Mouse (Mus musculus): ENCODE results near the gene Sh3d19. TPM values are rescaled to one million over a fixed set of nuclear protein-coding genes. Genes with fewer than 3 reads are reported as not detected.
"Not testable (repeated sequence)": the region's sequence is repeated elsewhere in the genome, so short reads cannot be mapped to it uniquely, and the experiment has no call there.

The Sh3d19 gene
- polyA plus RNA-seq, 1 experiment, result 64.7 TPM

DNA sequence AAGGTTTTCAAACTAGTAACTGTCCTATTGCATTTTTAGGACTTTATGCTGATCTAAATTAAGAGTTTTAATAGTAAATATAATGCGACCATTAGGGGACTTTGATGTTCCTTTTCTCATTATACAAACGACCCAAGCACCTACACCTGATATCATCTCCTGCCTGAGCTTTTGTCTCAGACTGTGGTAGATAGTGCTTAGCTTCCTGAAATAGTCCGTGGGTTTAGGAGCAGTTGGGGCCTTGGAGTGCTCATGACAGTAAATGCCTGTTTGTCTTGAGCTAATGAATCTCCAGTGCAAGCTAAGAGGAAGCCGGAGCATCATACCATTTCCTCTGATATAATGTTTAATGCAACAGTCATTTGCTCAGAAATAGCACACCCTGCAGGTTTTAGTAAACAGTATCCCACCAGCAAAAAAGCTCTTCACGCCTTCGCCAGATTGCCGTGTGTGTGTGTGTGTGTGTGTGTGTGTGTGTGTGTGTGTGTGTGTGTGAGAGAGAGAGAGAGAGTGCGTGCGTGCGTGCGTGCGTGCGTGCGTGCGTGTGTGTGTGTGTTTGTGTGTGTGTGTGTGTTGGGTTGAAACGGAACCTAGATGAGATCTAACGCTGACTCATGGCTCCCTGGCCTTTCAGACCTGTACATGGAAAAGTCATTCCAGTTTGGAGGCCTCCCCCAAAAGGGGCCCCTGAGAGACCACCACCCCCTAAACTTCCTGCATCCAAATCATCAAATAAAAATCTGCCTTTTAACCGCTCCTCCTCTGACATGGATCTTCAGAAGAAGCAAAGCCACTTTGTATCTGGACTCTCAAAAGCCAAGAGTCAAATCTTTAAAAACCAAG is 132.8 kb downstream of the Sh3d19 start:
- TF ChIP-seq POLR2A (IDR thresholded peaks at IDR 0.05; ENCODE audit: borderline replicate concordance, extremely low read depth, low read depth, low read length), result no peak
- no peak for DNase-seq
- whole genome bisulfite sequencing, result 37% methylated on average over 18 of the region's 18 CpGs
- Histone ChIP-seq H3K4me3 (replicated peaks; ENCODE audit: extremely low read depth, low read depth, low read length) (no peak overlapping the region), H3K4me1 (ENCODE audit: control insufficient read depth, insufficient read depth, low read length) (no peaks in the 10 kb centered on the region)

DNA sequence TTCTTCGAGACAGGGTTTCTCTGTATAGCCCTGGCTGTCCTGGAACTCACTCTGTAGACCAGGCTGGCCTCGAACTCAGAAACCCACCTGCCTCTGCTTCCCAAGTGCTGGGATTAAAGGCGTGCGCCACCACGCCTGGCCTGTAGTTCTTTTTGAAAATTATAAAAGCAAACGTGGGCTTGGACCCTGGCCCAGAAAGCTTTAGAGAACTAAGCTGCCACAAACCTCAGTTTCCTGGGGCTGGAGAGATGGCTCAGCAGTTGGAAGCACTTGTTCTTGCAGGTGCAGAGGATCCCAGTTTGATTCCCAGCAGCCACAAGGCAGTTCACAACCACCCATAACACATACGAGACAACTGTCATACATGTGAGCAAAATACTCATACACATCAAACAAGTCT is 133.5 kb downstream of the Sh3d19 start:
- 84% methylated on average over 7 of the region's 7 CpGs for WGBS
- not testable (repeated sequence) for H3K4me1 ChIP-seq (ENCODE audit: control insufficient read depth, insufficient read depth, low read length); H3K4me3 ChIP-seq (replicated peaks; ENCODE audit: extremely low read depth, low read depth, low read length); DNase-seq

- TF ChIP-seq CTCF (IDR thresholded peaks at IDR 0.05; ENCODE audit: insufficient read depth, low read length), result no peak
- TF ChIP-seq POLR2A (IDR thresholded peaks at IDR 0.05; ENCODE audit: borderline replicate concordance, extremely low read depth, low read depth, low read length), result no peak
- no peak for DNase-seq
- no peak overlapping the region for H3K4me3 ChIP-seq (replicated peaks; ENCODE audit: extremely low read depth, low read depth, low read length)
- WGBS, result 84% methylated on average over 4 of the region's 4 CpGs
- H3K4me1 ChIP-seq (ENCODE audit: control insufficient read depth, insufficient read depth, low read length), result no peaks in the 10 kb centered on the region
Observed at GRCm38 (mm10) chr3:86104909-86105308, 134.0 kb downstream of the Sh3d19 start.

DNA sequence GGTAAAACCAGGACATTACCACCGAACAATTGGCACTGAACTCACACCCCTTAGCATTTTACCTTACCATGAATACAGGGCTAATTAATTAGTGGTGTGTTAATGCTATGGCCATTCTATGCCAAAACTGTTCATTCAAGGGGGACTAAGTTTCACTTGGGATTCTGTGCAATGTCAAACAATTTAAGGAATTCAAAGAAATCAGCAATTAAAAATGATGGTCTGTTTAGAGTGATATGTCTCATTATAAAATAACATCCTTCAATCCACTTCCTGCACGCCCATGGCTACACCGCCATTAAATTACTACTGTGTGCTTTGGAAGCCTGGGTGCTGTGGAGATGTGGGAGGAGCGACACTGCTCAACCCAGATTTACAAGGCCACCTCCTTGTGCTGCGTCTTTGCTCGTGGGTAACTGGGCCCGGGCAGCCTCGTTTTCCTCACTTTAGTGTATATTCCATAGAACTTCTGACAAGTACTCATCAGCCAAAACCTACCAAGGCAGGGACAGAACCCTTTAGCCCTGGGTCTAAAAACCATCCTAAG is 135.2 kb downstream of the Sh3d19 start:
- 91% methylated on average over 8 of the region's 8 CpGs for WGBS
- H3K4me3 ChIP-seq (replicated peaks; ENCODE audit: extremely low read depth, low read depth, low read length), result no peak overlapping the region
- no peak for TF ChIP-seq CTCF (IDR thresholded peaks at IDR 0.05; ENCODE audit: insufficient read depth, low read length)
- TF ChIP-seq POLR2A (IDR thresholded peaks at IDR 0.05; ENCODE audit: borderline replicate concordance, extremely low read depth, low read depth, low read length), result no peak
- H3K4me1 ChIP-seq (ENCODE audit: control insufficient read depth, insufficient read depth, low read length), result 0 out of 2 replicates have a peak, but pooled peaks cover 3% of the 10 kb centered on the region
- no peak for DNase-seq

GRCm38 (mm10) chr3:86107637-86108539 is 137.0 kb downstream of the Sh3d19 start:
- 78% methylated on average over 8 of the region's 8 CpGs for WGBS
- DNase-seq, result no peak
- TF ChIP-seq POLR2A (IDR thresholded peaks at IDR 0.05; ENCODE audit: borderline replicate concordance, extremely low read depth, low read depth, low read length) (no peak), CTCF (IDR thresholded peaks at IDR 0.05; ENCODE audit: insufficient read depth, low read length) (no peak)
- H3K4me3 ChIP-seq (replicated peaks; ENCODE audit: extremely low read depth, low read depth, low read length), result no peak overlapping the region
- H3K4me1 ChIP-seq (ENCODE audit: control insufficient read depth, insufficient read depth, low read length), result 0 out of 2 replicates have a peak, but pooled peaks cover 3% of the 10 kb centered on the region

DNA sequence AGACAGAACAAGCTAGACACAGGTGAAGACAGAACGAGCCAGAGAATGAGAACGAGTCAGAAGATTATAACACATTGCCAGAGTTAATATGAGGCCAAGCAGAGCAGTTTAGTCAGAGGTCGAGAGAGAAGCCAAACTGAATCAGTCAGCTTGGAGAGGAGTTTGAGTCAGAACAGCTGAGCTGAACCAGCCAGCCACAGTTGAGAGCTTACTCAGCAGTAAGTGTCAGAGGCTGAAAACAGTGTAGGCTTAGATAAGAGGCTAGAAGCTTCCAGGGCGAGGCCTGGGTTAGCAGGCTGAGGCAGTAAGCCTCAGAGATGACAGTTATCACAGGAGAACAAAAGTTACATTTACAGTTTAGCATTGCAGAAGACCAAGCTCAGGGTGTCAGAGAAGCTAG is 137.7 kb downstream of the Sh3d19 start:
- H3K4me3 ChIP-seq (replicated peaks; ENCODE audit: extremely low read depth, low read depth, low read length), result no peak overlapping the region
- H3K4me1 ChIP-seq (ENCODE audit: control insufficient read depth, insufficient read depth, low read length), result 0 out of 2 replicates have a peak, but pooled peaks cover 3% of the 10 kb centered on the region
- TF ChIP-seq POLR2A (IDR thresholded peaks at IDR 0.05; ENCODE audit: borderline replicate concordance, extremely low read depth, low read depth, low read length), result no peak
- WGBS, result 79% methylated on average over 4 of the region's 4 CpGs
- DNase-seq, result no peak

- WGBS, result 78% methylated on average over 7 of the region's 7 CpGs
- no peak overlapping the region for H3K4me3 ChIP-seq (replicated peaks; ENCODE audit: extremely low read depth, low read depth, low read length)
- H3K4me1 ChIP-seq (ENCODE audit: control insufficient read depth, insufficient read depth, low read length), result 0 out of 2 replicates have a peak, but pooled peaks cover 3% of the 10 kb centered on the region
- TF ChIP-seq CTCF (IDR thresholded peaks at IDR 0.05; ENCODE audit: insufficient read depth, low read length), result no peak
- TF ChIP-seq POLR2A (IDR thresholded peaks at IDR 0.05; ENCODE audit: borderline replicate concordance, extremely low read depth, low read depth, low read length), result no peak
- no peak for DNase-seq
Observed at GRCm38 (mm10) chr3:86109099-86109498, 138.2 kb downstream of the Sh3d19 start.

- 12% methylated on average over 10 of the region's 10 CpGs for WGBS
- no peak overlapping the region for H3K4me3 ChIP-seq (replicated peaks; ENCODE audit: extremely low read depth, low read depth, low read length)
- no peak for DNase-seq
- H3K4me1 ChIP-seq (ENCODE audit: control insufficient read depth, insufficient read depth, low read length), result peaks cover 3% of the 10 kb centered on the region; the same call in 1 of the 2 replicates
- TF ChIP-seq POLR2A (IDR thresholded peaks at IDR 0.05; ENCODE audit: borderline replicate concordance, extremely low read depth, low read depth, low read length) (no peak), CTCF (IDR thresholded peaks at IDR 0.05; ENCODE audit: insufficient read depth, low read length) (peak; percentile 60)
Observed at GRCm38 (mm10) chr3:86110077-86110476, 139.2 kb downstream of the Sh3d19 start.

GRCm38 (mm10) chr3:86112766-86113165 is 141.9 kb downstream of the Sh3d19 start:
- 80% methylated on average over 7 of the region's 7 CpGs for WGBS
- TF ChIP-seq POLR2A (IDR thresholded peaks at IDR 0.05; ENCODE audit: borderline replicate concordance, extremely low read depth, low read depth, low read length) (no peak), CTCF (IDR thresholded peaks at IDR 0.05; ENCODE audit: insufficient read depth, low read length) (no peak)
- no peak overlapping the region for H3K4me3 ChIP-seq (replicated peaks; ENCODE audit: extremely low read depth, low read depth, low read length)

More at GRCm38 (mm10) chr3:86112766-86113165, 141.9 kb downstream of the Sh3d19 start:
- no peak for DNase-seq
- H3K4me1 ChIP-seq (ENCODE audit: control insufficient read depth, insufficient read depth, low read length), result peaks cover 3% of the 10 kb centered on the region; the same call in 1 of the 2 replicates

Data from lung, adult 2 months (tissue).